Mouse (Mus musculus) kidney, adult 2 months (tissue): Measurements from ENCODE around the gene Tmprss6. TPM values are rescaled to one million over a fixed set of nuclear protein-coding genes. Genes with fewer than 3 reads are reported as not detected.

Source experiments
- DNase-seq: peaks from one replicate; pipeline ENCODE4 v3.0.0; 2021
- H3K27ac ChIP-seq: fragments of 200-500 bp; 2 replicates; pipeline ENCODE4 v1.5.1; 2012; ENCODE audit warnings: low read depth, low read length, control low read depth, inconsistent platforms; ENCODE audit not compliant: insufficient read depth
- H3K27me3 ChIP-seq: fragments of 200-500 bp; replicated peaks from 2 replicates; pipeline ENCODE4 v1.6.1; 2012; ENCODE audit warnings: mild to moderate bottlenecking, moderate library complexity, low read length, inconsistent platforms; ENCODE audit not compliant: control insufficient read depth, insufficient read depth
- H3K36me3 ChIP-seq: fragments of 200-500 bp; 2 replicates; pipeline ENCODE4 v1.6.1; 2012; ENCODE audit warnings: mild to moderate bottlenecking, moderate library complexity, low read length, inconsistent platforms; ENCODE audit not compliant: control insufficient read depth, insufficient read depth
- H3K4me1 ChIP-seq: fragments of 200-500 bp; 2 replicates; pipeline ENCODE4 v1.6.1; 2011; ENCODE audit warnings: low read length; ENCODE audit not compliant: control insufficient read depth, insufficient read depth
- H3K4me3 ChIP-seq: fragments of 200-500 bp; 2 replicates; pipeline ENCODE4 v1.5.1; 2011; ENCODE audit warnings: mild to moderate bottlenecking, low read depth, low read length, control low read depth; ENCODE audit not compliant: insufficient read depth
- CTCF ChIP-seq: fragments of 200-500 bp; conservative IDR thresholded peaks from 2 replicates; pipeline ENCODE4 v1.5.1; 2011; ENCODE audit warnings: low read depth, mild to moderate bottlenecking, control low read depth, low read length, moderate library complexity, mixed read lengths; ENCODE audit not compliant: insufficient read depth, insufficient read length
- POLR2A ChIP-seq: fragments of 200-500 bp; IDR thresholded peaks from one replicate; pipeline ENCODE4 v1.6.1; 2011; ENCODE audit warnings: low read depth, low read length, control low read depth
- WGBS: fragments of 180-500 bp; shearing (Covaris S2); methylation state at CpG from one replicate; pipeline ENCODE4 v1.1.7; 2018; 5-methylcytosine and 5-hydroxymethylcytosine counted together
- polyA plus RNA-seq: library from polyadenylated mRNA; depleted of rRNA; stranded (reverse); fragments of >200 nt; gene quantifications from 2 replicates; pipeline ENCODE4 v1.2.3, GENCODE M21; 2012

Gene Tmprss6
- polyA plus RNA-seq, 1 experiment = 2.7 TPM

DNA sequence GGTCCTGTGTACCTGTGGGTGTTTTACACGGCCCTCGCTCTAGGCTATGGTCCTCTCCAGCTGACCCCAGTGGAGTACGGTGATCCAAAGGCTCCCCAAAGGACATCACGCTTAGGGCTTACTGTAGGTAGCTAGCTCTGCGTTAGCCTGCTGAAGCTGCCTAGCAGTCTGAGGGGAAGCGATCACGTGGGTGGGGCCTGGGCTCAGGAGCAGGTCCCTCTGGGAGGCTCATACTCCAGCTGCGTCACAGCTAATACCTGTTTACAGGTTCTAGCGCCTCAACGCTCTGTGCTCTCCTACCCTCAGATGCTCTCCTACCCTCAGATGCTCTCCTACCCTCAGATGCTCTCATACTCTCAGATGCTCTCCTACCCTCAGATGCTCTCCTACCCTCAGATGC, 37.6 kb downstream of the Tmprss6 start:
- Histone ChIP-seq H3K27me3 (no peaks in the 10 kb centered on the region), H3K36me3 (no peaks in the 10 kb centered on the region), H3K27ac (peak overlapping the region; percentile 91), H3K4me1 (peaks cover 24% of the 10 kb centered on the region; the same call in 1 of the 2 replicates), H3K4me3 (no peak overlapping the region)
- WGBS = 78% methylated on average over 10 of the region's 10 CpGs
- DNase-seq = no peak
- TF ChIP-seq CTCF (no peak), POLR2A (no peak)

GRCm38 (mm10) chr15:78429871-78430622, 38.4 kb downstream of the Tmprss6 start:
- 52% methylated on average over 13 of the region's 13 CpGs for WGBS
- TF ChIP-seq POLR2A (no peak), CTCF (no peak)
- Histone ChIP-seq H3K27me3 (no peaks in the 10 kb centered on the region), H3K27ac (peak overlapping the region; percentile 91), H3K4me1 (peaks cover 24% of the 10 kb centered on the region; the same call in 1 of the 2 replicates), H3K4me3 (no peak overlapping the region), H3K36me3 (no peaks in the 10 kb centered on the region)
- DNase-seq = peak; percentile 61

DNA sequence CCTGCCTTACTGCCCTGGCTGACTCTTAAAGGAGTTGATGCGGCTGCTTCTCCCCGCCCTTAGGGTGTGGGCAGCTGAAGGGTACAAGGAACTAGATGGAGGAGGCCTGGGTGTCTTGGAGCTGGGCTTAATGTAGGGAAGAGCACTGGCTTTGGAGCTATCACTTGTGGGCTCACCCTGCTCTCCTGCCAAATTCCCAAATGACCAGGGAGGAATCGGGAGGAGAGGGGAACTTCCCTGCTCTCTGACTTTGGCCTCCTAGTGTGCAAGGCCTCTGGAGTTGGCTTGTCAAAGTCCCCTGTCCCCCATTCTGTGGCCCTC, 39.3 kb downstream of the Tmprss6 start:
- WGBS = 11% methylated on average over 3 of the region's 3 CpGs
- peak overlapping the region; percentile 66 for H3K4me3 ChIP-seq
- H3K4me1 ChIP-seq = peaks cover 24% of the 10 kb centered on the region; the same call in 1 of the 2 replicates
- TF ChIP-seq POLR2A (no peak), CTCF (no peak)
- H3K36me3 ChIP-seq = no peaks in the 10 kb centered on the region
- DNase-seq = no peak
- H3K27ac ChIP-seq = peak overlapping the region; percentile 91
- no peaks in the 10 kb centered on the region for H3K27me3 ChIP-seq

- WGBS = 1% methylated on average over 52 of the region's 52 CpGs
- Histone ChIP-seq H3K4me1 (peaks cover 26% of the 10 kb centered on the region; the same call in 1 of the 2 replicates), H3K27me3 (no peaks in the 10 kb centered on the region), H3K27ac (peak within 1 kb of the TSS; percentile 91), H3K4me3 (peak within 1 kb of the TSS; percentile 66), H3K36me3 (no peaks in the 10 kb centered on the region)
- peak; percentile 86 for DNase-seq
- TF ChIP-seq POLR2A (no peak), CTCF (no peak)
Measured at GRCm38 (mm10) chr15:78428391-78429138, 39.9 kb downstream of the Tmprss6 start, which contains the start of gene Kctd17. Gene Kctd17 (plus strand): TSS chr15:78428564.

DNA sequence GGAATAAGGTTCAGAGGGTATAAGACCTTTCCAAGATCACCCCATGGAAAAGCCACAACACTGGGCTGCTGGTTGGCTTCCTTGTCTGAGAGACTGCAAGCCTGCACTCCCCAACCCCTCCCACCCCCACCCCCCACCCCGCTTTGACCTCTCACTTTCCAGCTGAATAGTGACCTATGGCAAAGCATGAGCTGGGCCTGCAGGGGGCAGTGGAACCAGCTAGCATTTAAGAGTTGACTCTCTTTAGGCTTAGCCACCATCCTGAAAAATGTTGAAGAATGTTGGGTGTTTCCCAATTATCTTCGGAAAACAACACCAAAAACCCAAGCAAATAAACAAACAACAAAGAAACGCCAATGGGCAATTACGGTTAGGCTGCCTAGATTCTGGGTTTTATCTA, 43.2 kb downstream of the Tmprss6 start:
- 68% methylated on average over 4 of the region's 4 CpGs for WGBS
- H3K27me3 ChIP-seq = no peaks in the 10 kb centered on the region
- peaks cover 15% of the 10 kb centered on the region; the same call in 1 of the 2 replicates for H3K4me1 ChIP-seq
- no peak for DNase-seq
- TF ChIP-seq CTCF = no peak
- TF ChIP-seq POLR2A = no peak
- no peak overlapping the region for H3K27ac ChIP-seq
- H3K36me3 ChIP-seq = no peaks in the 10 kb centered on the region
- H3K4me3 ChIP-seq = no peak overlapping the region

DNA sequence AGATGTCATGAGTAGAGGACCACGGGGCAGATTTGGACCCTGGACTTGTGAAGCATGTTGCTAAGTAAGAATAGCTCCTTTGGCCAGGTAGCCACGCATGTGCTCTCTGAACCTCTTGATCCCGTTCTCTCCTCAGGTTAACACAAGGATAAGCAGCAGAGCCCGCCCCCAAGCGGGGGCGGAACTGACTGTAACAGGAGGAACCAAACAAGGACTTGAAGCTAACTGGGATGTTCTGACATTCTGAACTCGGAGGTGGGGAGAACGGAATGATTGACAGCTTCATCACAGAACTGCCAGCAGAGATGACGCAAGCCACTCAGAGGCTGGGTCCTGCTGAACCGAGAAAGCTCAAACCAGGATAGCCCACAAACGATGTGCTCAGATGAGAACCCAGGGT, 43.9 kb downstream of the Tmprss6 start:
- DNase-seq = peak; percentile 94
- Histone ChIP-seq H3K27ac (0 out of 2 replicates have a peak overlapping the region, but pooled peaks have one; percentile 42), H3K27me3 (no peaks in the 10 kb centered on the region), H3K36me3 (no peaks in the 10 kb centered on the region), H3K4me3 (no peak overlapping the region), H3K4me1 (peaks cover 11% of the 10 kb centered on the region; the same call in 1 of the 2 replicates)
- TF ChIP-seq CTCF (0 out of 2 replicates have a peak, but pooled peaks have one; percentile 11), POLR2A (no peak)
- 21% methylated on average over 11 of the region's 11 CpGs for WGBS
